Mouse (Mus musculus) stomach, embryonic 16.5 days (tissue): ENCODE data around the gene 3830406C13Rik. TPM values are rescaled to one million over a fixed set of nuclear protein-coding genes. Genes with fewer than 3 reads are reported as not detected.

ENCODE experiments used
- ATAC-seq: fragments of 200-750 bp; cut with Nextera tagmentation; 2 replicates; pipeline ENCODE4 v1.8.0; 2017; ENCODE audit warnings: moderate number of reproducible peaks, moderate TSS enrichment; ENCODE audit not compliant: insufficient read depth, low FRiP score
- H3K27ac ChIP-seq: fragments of 300-500 bp; sonication (generic); 2 replicates; pipeline ENCODE4 v1.5.1; 2014; ENCODE audit warnings: low read length
- H3K27me3 ChIP-seq: fragments of 300-500 bp; sonication (generic); 2 replicates; pipeline ENCODE4 v1.6.1; 2014; ENCODE audit warnings: low read length, control low read depth, mixed read lengths; ENCODE audit not compliant: control insufficient read depth, insufficient read depth
- H3K36me3 ChIP-seq: fragments of 300-500 bp; sonication (generic); 2 replicates; pipeline ENCODE4 v1.6.1; 2014; ENCODE audit warnings: low read length; ENCODE audit not compliant: control insufficient read depth, insufficient read depth
- H3K4me1 ChIP-seq: fragments of 300-500 bp; sonication (generic); 2 replicates; pipeline ENCODE4 v1.6.1; 2014; ENCODE audit warnings: low read length, control low read depth, mixed read lengths; ENCODE audit not compliant: control insufficient read depth, insufficient read depth
- H3K4me2 ChIP-seq: fragments of 300-500 bp; sonication (generic); 2 replicates; pipeline ENCODE4 v1.6.1; 2014; ENCODE audit warnings: low read depth, low read length, mixed read lengths
- H3K4me3 ChIP-seq: fragments of 300-500 bp; sonication (generic); replicated peaks from 2 replicates; pipeline ENCODE4 v1.5.1; 2014; ENCODE audit warnings: mild to moderate bottlenecking, low read length
- H3K9ac ChIP-seq: fragments of 300-500 bp; sonication (generic); 2 replicates; pipeline ENCODE4 v1.6.1; 2014; ENCODE audit warnings: low read length
- H3K9me3 ChIP-seq: fragments of 300-500 bp; sonication (generic); replicated peaks from 2 replicates; pipeline ENCODE4 v1.6.1; 2016; ENCODE audit warnings: low read length, control low read depth; ENCODE audit not compliant: control insufficient read depth
- WGBS: fragments of 180-500 bp; shearing (Covaris S2); extraction: QIAGEN DNeasy Blood & Tissue Kit; methylation state at CpG from one replicate; pipeline ENCODE4 v1.1.7; 2014; 5-methylcytosine and 5-hydroxymethylcytosine counted together
- polyA plus RNA-seq: library from polyadenylated mRNA; unstranded; fragments of >200 nt; fragmentation: Nextera tagmentation; extraction: Ambion mirVana; gene quantifications from 2 replicates; pipeline ENCODE4 v1.2.1, GENCODE M21; 2015

Gene 3830406C13Rik
- polyA plus RNA-seq, 1 experiment from 2014 or later, result 57.5 TPM

DNA sequence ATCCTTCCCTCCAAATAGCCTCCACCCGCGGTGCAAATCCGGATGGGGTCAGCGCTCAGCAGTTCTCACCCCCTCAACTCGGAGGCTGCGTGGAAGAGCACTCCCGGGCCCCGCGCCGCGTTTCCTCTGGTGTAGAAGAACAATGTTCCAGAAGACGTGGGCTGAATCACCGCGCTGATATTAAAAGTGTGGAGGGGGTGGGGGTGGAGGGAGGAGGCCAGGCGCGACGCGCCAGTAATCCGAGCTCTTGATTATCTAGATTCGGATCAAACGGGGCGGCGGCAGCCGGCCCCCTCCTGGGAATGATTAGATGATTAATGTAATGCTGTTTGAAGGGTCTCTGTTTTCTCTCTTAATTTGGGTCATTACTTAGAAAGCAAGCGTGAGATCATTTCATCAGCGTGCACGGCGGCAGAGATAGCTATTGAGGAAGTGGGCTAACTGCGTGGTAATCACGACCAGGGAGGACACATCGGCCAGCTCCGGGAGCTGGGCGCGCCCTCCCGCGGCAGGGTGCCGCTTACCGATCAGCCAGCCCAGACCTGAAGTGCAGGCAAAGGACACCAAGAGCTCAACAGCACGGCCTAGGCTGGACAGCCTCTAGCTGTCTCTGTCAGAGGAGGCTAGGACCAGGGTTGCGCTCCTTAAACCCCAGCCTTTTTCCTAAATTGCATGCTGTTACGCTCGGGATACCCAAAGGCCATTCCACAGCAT lies 57.3 kb downstream of the 3830406C13Rik start:
- Histone ChIP-seq H3K9me3 (no peaks in the 10 kb centered on the region), H3K4me1 (peaks cover 13% of the 10 kb centered on the region), H3K4me3 (peak overlapping the region; percentile 22), H3K4me2 (peak overlapping the region; percentile 36), H3K36me3 (no peaks in the 10 kb centered on the region), H3K27me3 (peaks cover 95% of the 10 kb centered on the region), H3K27ac (no peak overlapping the region), H3K9ac (no peak overlapping the region)
- no peak for ATAC-seq
- 1% methylated on average over 42 of the region's 42 CpGs for WGBS

DNA sequence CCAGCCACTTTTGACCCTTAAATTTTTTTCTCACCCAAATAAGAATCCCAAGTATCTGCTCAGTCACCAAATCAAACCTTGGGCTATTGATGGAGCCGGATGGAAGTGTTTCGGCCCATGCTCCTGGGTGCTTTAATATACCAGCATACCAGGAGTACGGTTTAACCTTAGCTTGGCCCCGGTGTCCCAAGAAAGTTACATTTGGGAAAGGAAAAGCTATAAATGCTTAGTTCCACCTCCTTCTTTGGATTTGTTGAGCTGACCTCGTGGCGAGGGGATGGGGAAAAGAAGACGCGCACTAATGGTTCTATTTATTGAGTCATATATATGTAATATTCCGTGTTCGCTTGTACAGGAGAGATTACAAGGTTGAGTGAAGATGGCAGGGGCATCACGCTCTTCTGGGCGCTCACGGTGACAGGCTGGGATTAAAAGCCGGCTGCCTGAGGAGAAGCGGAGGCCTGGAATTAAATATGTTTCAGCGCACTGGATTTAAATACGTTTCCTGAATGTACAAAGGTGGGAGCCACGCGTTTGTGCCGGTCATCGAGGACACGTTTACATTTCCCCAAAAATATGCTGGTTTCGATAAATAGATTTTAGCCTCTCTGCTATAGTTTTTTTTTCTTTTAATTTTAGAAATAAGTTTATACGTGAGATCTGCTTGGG lies 58.0 kb downstream of the 3830406C13Rik start:
- no peak overlapping the region for H3K27ac ChIP-seq
- no peak overlapping the region for H3K4me2 ChIP-seq
- no peak for ATAC-seq
- 5% methylated on average over 24 of the region's 24 CpGs for WGBS
- H3K9me3 ChIP-seq, result no peaks in the 10 kb centered on the region
- H3K27me3 ChIP-seq, result peaks cover 95% of the 10 kb centered on the region
- H3K4me3 ChIP-seq, result no peak overlapping the region
- no peaks in the 10 kb centered on the region for H3K36me3 ChIP-seq
- H3K9ac ChIP-seq, result no peak overlapping the region
- peaks cover 13% of the 10 kb centered on the region for H3K4me1 ChIP-seq

DNA sequence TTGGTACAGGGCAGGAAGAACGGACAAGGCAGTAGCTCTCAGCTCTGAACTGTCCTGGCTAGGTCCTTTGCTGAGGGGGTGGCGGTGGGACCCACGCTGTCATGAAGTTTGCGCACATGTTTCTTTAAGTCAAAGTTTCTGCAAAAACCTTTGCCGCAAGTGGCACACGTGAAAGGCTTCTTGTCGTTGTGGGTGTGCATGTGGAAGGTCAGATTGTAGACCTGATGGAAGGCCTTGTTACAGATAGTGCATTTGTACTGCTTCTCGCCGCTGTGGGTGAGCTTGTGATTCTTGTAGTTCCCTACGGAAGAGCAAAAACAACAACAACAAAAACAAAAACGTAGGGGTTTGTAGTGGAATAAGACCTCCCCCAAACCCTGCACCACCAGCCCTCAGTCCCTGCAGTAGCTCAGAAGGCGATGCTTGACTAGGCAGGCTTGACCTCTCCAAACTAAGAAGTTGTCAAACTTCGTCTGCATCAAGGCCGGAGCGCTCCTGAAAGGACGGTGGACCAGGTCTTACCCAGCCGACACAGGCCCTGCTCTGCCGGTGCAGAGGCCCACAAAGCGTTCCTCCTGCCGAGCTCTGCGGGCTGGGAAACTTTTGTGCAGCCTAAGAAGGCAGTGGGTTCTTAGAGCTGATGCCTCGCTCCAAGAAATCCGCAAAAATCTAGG lies 58.6 kb downstream of the 3830406C13Rik start:
- Histone ChIP-seq H3K27ac (no peak overlapping the region), H3K4me1 (peaks cover 13% of the 10 kb centered on the region), H3K4me3 (no peak overlapping the region), H3K4me2 (no peak overlapping the region), H3K9ac (no peak overlapping the region), H3K9me3 (no peaks in the 10 kb centered on the region; the same call in 1 of the 2 replicates), H3K36me3 (no peaks in the 10 kb centered on the region), H3K27me3 (peaks cover 95% of the 10 kb centered on the region)
- WGBS, result 6% methylated on average over 23 of the region's 23 CpGs
- no peak for ATAC-seq

- Histone ChIP-seq H3K9me3 (no peaks in the 10 kb centered on the region; the same call in 1 of the 2 replicates), H3K4me2 (no peak overlapping the region), H3K9ac (no peak overlapping the region), H3K4me1 (peaks cover 13% of the 10 kb centered on the region), H3K27me3 (peaks cover 94% of the 10 kb centered on the region), H3K27ac (no peak overlapping the region), H3K36me3 (no peaks in the 10 kb centered on the region), H3K4me3 (no peak overlapping the region)
- ATAC-seq, result no peak
- 5% methylated on average over 20 of the region's 20 CpGs for WGBS
These were observed 59.5 kb downstream of the 3830406C13Rik start for GRCm38 (mm10) chr14:12343451-12343941.

DNA sequence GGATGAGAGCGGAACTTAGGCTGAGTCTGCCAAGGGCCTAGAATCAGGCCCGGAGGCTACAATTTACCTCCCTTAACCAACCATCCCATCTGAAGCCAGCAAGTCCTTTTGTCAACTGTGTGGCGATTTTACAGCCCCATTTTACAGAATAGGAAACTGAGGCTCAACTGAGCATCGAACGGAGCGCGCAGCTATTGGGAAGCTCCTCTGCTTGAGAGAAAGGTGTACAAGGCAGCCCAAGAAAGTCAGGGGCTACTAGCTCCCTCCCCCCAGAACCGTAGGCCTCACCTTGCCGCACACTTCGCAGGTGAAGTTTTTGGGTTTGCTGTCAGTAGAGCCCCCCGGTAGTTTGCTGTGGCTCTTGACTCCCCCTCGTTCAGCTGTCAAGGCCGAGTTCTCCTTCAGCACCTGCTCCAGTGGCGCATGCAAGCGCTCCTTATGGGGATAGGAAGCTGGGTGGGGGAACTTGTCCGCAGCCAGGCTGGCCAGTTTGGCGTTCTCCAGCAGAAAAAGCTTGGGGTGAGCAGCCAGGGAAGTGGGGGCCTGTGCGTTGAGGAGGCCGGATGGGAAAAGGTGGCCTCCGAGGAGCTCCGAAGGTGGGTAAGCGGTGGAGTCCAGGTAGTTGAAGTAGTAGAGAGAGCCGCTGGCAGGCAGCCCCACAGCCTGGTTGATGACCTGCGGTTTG lies 60.2 kb downstream of the 3830406C13Rik start:
- no peak for ATAC-seq
- no peak overlapping the region; the same call in 1 of the 2 replicates for H3K4me2 ChIP-seq
- H3K9me3 ChIP-seq, result no peaks in the 10 kb centered on the region; the same call in 1 of the 2 replicates
- WGBS, result 5% methylated on average over 24 of the region's 24 CpGs
- H3K9ac ChIP-seq, result no peak overlapping the region
- H3K36me3 ChIP-seq, result no peaks in the 10 kb centered on the region
- peaks cover 13% of the 10 kb centered on the region for H3K4me1 ChIP-seq
- H3K4me3 ChIP-seq, result peak overlapping the region; percentile 21
- H3K27me3 ChIP-seq, result peaks cover 97% of the 10 kb centered on the region
- no peak overlapping the region for H3K27ac ChIP-seq

DNA sequence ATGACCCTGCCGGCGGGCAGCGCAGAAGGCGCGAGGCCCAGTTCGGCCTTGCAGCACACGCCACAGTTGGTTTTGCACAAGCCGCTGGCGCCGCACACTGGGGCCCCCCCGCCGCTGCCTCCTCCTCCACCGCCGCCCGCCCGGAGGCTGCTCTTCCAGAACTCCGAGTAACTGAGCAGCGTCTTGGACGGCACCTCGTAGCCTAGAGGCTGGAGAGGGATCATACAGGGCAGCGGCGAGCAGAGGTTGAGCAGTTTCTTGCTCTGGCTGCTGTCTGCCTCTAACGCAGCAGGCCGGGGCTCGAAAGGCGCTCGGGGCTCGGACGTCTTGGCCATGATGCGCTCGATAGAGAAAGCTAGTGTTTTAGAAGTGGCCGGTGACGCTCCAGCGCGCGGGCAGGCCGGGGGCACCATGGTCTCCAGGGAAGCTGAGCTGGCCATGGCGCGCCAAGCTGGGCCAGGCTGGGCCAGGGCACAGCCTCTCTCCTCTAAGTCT lies 60.8 kb downstream of the 3830406C13Rik start:
- Histone ChIP-seq H3K36me3 (no peaks in the 10 kb centered on the region), H3K9me3 (no peaks in the 10 kb centered on the region; the same call in 1 of the 2 replicates), H3K27ac (no peak overlapping the region), H3K4me1 (peaks cover 13% of the 10 kb centered on the region), H3K4me2 (peak overlapping the region; percentile 38), H3K4me3 (peak overlapping the region; percentile 21), H3K9ac (no peak overlapping the region), H3K27me3 (peaks cover 97% of the 10 kb centered on the region)
- ATAC-seq, result no peak
- WGBS, result 1% methylated on average over 37 of the region's 39 CpGs

GRCm38 (mm10) chr14:12345241-12345921 lies 61.4 kb downstream of the 3830406C13Rik start:
- H3K4me2 ChIP-seq, result peak overlapping the region; percentile 38; the same call in 1 of the 2 replicates
- H3K36me3 ChIP-seq, result no peaks in the 10 kb centered on the region
- WGBS, result 1% methylated on average over 40 of the region's 40 CpGs
- H3K4me3 ChIP-seq, result peak overlapping the region; percentile 21
- H3K9ac ChIP-seq, result no peak overlapping the region
- H3K9me3 ChIP-seq, result no peaks in the 10 kb centered on the region; the same call in 1 of the 2 replicates
- H3K27me3 ChIP-seq, result peaks cover 97% of the 10 kb centered on the region
- peaks cover 13% of the 10 kb centered on the region for H3K4me1 ChIP-seq
- H3K27ac ChIP-seq, result no peak overlapping the region
- no peak for ATAC-seq
